Mouse (Mus musculus) testis, adult 2 months (tissue): ENCODE measurements around the gene Wdr78.

Experiments used
- CTCF ChIP-seq: fragments of 200-500 bp; IDR thresholded peaks from 2 replicates; pipeline ENCODE4 v1.5.1; 2012; ENCODE audit warnings: low read depth, mild to moderate bottlenecking, inconsistent platforms, low read length, moderate library complexity; ENCODE audit not compliant: control insufficient read depth, insufficient read depth, insufficient replicate concordance
- POLR2A ChIP-seq: fragments of 200-500 bp; IDR thresholded peaks from 2 replicates; pipeline ENCODE4 v1.6.1; 2012; ENCODE audit warnings: low read depth, mild to moderate bottlenecking, inconsistent platforms, low read length, moderate library complexity; ENCODE audit not compliant: control insufficient read depth

- TF ChIP-seq POLR2A (no peak), CTCF (no peak)
Measured at GRCm38 (mm10) chr4:102990595-102991340, 123.6 kb downstream of the Wdr78 start.
